Mouse (Mus musculus): ENCODE data around the gene Brca2. TPM values are rescaled to one million over a fixed set of nuclear protein-coding genes. Genes with fewer than 3 reads are reported as not detected.

The Brca2 gene
- polyA plus RNA-seq, 1 experiment = 2.2 TPM

GRCm38 (mm10) chr5:150592186-150592903, 69.9 kb downstream of the Brca2 start:
- TF ChIP-seq POLR2A (IDR thresholded peaks at IDR 0.05; ENCODE audit: low read depth, low read length) (no peak), CTCF (conservative IDR thresholded peaks at IDR 0.05; ENCODE audit: insufficient read depth, insufficient read length, low read depth, low read length) (no peak)
- 84% methylated on average over 13 of the region's 13 CpGs for WGBS
- H3K4me3 ChIP-seq (ENCODE audit: insufficient read depth, low read depth, low read length) = 0 out of 2 replicates have a peak overlapping the region, but pooled peaks have one; percentile 80

GRCm38 (mm10) chr5:150592904-150593755, 70.7 kb downstream of the Brca2 start:
- H3K27ac ChIP-seq (ENCODE audit: insufficient read depth, low read depth, low read length) = no peak overlapping the region
- DNase-seq = no peak
- peak overlapping the region; percentile 80 for H3K4me3 ChIP-seq (ENCODE audit: insufficient read depth, low read depth, low read length)
- H3K4me1 ChIP-seq (ENCODE audit: control insufficient read depth, insufficient read depth, low read length) = no peaks in the 10 kb centered on the region
- no peak for TF ChIP-seq CTCF (conservative IDR thresholded peaks at IDR 0.05; ENCODE audit: insufficient read depth, insufficient read length, low read depth, low read length)
- TF ChIP-seq POLR2A (IDR thresholded peaks at IDR 0.05; ENCODE audit: low read depth, low read length) = no peak
- no peaks in the 10 kb centered on the region for H3K36me3 ChIP-seq (ENCODE audit: control insufficient read depth, insufficient read depth, low read length)
- H3K27me3 ChIP-seq (replicated peaks; ENCODE audit: control insufficient read depth, insufficient read depth, low read length) = no peaks in the 10 kb centered on the region
- 17% methylated on average over 40 of the region's 40 CpGs for WGBS

More at GRCm38 (mm10) chr5:150592186-150592903, 69.9 kb downstream of the Brca2 start:
- H3K27me3 ChIP-seq (replicated peaks; ENCODE audit: control insufficient read depth, insufficient read depth, low read length) = no peaks in the 10 kb centered on the region
- no peak for DNase-seq
- no peaks in the 10 kb centered on the region for H3K36me3 ChIP-seq (ENCODE audit: control insufficient read depth, insufficient read depth, low read length)
- no peaks in the 10 kb centered on the region for H3K4me1 ChIP-seq (ENCODE audit: control insufficient read depth, insufficient read depth, low read length)
- no peak overlapping the region for H3K27ac ChIP-seq (ENCODE audit: insufficient read depth, low read depth, low read length)

GRCm38 (mm10) chr5:150593756-150594648, 71.6 kb downstream of the Brca2 start:
- H3K27ac ChIP-seq (ENCODE audit: insufficient read depth, low read depth, low read length) = peak overlapping the region; percentile 13; the same call in 1 of the 2 replicates
- no peak for TF ChIP-seq POLR2A (IDR thresholded peaks at IDR 0.05; ENCODE audit: low read depth, low read length)
- TF ChIP-seq CTCF (conservative IDR thresholded peaks at IDR 0.05; ENCODE audit: insufficient read depth, insufficient read length, low read depth, low read length) = no peak
- no peaks in the 10 kb centered on the region for H3K36me3 ChIP-seq (ENCODE audit: control insufficient read depth, insufficient read depth, low read length)
- peaks cover 7% of the 10 kb centered on the region for H3K4me1 ChIP-seq (ENCODE audit: control insufficient read depth, insufficient read depth, low read length)
- WGBS = under 1% methylated on average over 97 of the region's 102 CpGs
- DNase-seq = peak; percentile 64
- H3K4me3 ChIP-seq (ENCODE audit: insufficient read depth, low read depth, low read length) = peak overlapping the region; percentile 80
- H3K27me3 ChIP-seq (replicated peaks; ENCODE audit: control insufficient read depth, insufficient read depth, low read length) = no peaks in the 10 kb centered on the region

DNA sequence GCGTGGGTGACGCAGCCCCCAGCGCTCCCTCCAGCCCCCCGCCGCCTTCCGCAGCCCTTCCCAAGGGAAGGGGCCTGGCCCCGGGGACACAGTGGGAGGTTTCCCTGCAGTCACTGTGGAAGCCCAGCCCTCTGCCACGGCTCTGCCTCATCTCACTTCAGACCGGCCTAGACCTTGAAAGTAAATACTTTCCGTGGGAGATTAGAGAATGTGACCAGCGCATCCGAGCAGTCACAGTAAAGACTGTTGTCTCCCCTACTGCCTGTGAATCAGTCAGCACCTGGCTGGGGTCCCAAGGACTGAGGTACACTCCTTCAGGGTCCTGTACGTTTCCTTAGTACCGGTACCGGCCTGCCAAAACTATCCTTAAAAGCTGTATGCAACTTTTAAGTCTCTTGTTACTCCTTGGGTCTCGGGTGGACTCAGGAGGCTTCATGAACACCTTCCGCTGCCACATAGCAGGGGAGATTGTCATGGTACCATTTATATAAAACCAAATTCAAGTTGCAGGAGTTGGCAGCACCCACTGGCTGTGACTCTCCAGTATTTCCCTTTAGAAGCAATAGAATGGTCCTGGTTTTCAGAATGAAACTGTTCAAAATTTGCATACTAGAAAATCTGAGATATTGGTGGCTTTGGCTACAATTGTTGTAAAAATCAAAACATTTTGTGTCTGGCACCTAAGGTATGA, 72.4 kb downstream of the Brca2 start:
- H3K36me3 ChIP-seq (ENCODE audit: control insufficient read depth, insufficient read depth, low read length) = no peaks in the 10 kb centered on the region
- no peak for TF ChIP-seq POLR2A (IDR thresholded peaks at IDR 0.05; ENCODE audit: low read depth, low read length)
- no peak for TF ChIP-seq CTCF (conservative IDR thresholded peaks at IDR 0.05; ENCODE audit: insufficient read depth, insufficient read length, low read depth, low read length)
- no peak for DNase-seq
- H3K27ac ChIP-seq (ENCODE audit: insufficient read depth, low read depth, low read length) = no peak overlapping the region
- H3K4me1 ChIP-seq (ENCODE audit: control insufficient read depth, insufficient read depth, low read length) = peaks cover 7% of the 10 kb centered on the region
- H3K27me3 ChIP-seq (replicated peaks; ENCODE audit: control insufficient read depth, insufficient read depth, low read length) = no peaks in the 10 kb centered on the region
- WGBS = 9% methylated on average over 17 of the region's 17 CpGs
- H3K4me3 ChIP-seq (ENCODE audit: insufficient read depth, low read depth, low read length) = peak overlapping the region; percentile 80

- Histone ChIP-seq H3K27me3 (replicated peaks; ENCODE audit: control insufficient read depth, insufficient read depth, low read length) (no peaks in the 10 kb centered on the region), H3K27ac (ENCODE audit: insufficient read depth, low read depth, low read length) (no peak overlapping the region), H3K4me3 (ENCODE audit: insufficient read depth, low read depth, low read length) (no peak overlapping the region), H3K36me3 (ENCODE audit: control insufficient read depth, insufficient read depth, low read length) (no peaks in the 10 kb centered on the region), H3K4me1 (ENCODE audit: control insufficient read depth, insufficient read depth, low read length) (peaks cover 7% of the 10 kb centered on the region)
- no peak for DNase-seq
- TF ChIP-seq CTCF (conservative IDR thresholded peaks at IDR 0.05; ENCODE audit: insufficient read depth, insufficient read length, low read depth, low read length) (no peak), POLR2A (IDR thresholded peaks at IDR 0.05; ENCODE audit: low read depth, low read length) (no peak)
- 63% methylated on average over 11 of the region's 11 CpGs for WGBS
Observed at GRCm38 (mm10) chr5:150595366-150596016, 73.1 kb downstream of the Brca2 start.

DNA sequence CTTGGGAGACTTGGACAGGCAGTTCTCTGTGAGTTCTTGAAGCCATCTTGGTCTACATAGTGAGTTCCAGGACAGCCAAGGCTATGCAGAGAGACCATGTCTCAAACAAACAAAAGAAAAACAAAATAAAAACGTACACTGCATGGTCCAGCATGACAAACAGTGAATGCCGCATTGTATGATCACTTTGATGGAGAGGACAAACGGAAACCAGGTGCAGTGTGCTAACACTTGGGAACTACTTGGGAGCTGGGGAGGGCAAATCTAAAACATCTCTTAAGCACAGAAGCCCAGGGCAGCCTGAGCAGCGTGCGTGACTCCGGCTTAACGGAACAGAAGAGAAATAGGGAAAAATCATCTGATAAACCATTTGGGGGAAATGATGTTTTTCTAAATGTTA, 74.7 kb downstream of the Brca2 start, which contains the start of gene N4bp2l1:
N4bp2l1 (minus strand) TSS at position 101 of the 400 bp plus-strand sequence.
- Histone ChIP-seq H3K27ac (ENCODE audit: insufficient read depth, low read depth, low read length) (no peak within 1 kb of the TSS), H3K4me3 (ENCODE audit: insufficient read depth, low read depth, low read length) (no peak within 1 kb of the TSS), H3K4me1 (ENCODE audit: control insufficient read depth, insufficient read depth, low read length) (peaks cover 7% of the 10 kb centered on the region), H3K27me3 (replicated peaks; ENCODE audit: control insufficient read depth, insufficient read depth, low read length) (no peaks in the 10 kb centered on the region), H3K36me3 (ENCODE audit: control insufficient read depth, insufficient read depth, low read length) (no peaks in the 10 kb centered on the region)
- 94% methylated on average over 7 of the region's 7 CpGs for WGBS
- DNase-seq = no peak
- no peak for TF ChIP-seq POLR2A (IDR thresholded peaks at IDR 0.05; ENCODE audit: low read depth, low read length)
- TF ChIP-seq CTCF (conservative IDR thresholded peaks at IDR 0.05; ENCODE audit: insufficient read depth, insufficient read length, low read depth, low read length) = no peak

Data from kidney, adult 2 months (tissue).